ENCODE assay signal across 13 mouse cellular contexts in the genomic region with DNA sequence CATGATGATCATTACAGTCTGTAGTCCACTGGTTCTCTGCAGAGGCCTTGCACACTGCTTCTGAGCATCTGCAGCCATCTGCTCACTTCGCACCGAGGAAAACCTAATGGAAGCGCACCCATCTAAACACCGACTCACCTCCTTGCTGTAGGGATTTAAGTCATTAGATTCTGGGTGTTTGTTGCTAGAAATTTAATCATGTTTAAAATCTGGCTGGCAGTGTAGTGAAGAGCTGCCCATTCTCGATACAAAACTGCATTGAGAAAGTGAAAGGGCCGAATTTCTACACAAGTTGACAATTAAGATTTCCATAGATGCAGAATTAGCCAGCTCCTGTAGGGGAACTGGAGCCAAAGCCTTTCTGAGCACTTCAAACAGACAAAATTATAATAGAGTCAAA.
DNase-seq lines count a peak whose midpoint lies in the region; ATAC-seq and TF ChIP-seq lines count a peak whose summit lies in the region.
"Had no signal": no experiment of that assay in that cellular context is flagged by ENCODE, and none has a peak within 500 bp of the region (broad histone marks: within the 10 kb centered on the region; RNA-seq: fewer than 3 reads in every experiment).

No protein-coding gene starts in this region.

- no peaks in the 10 kb centered on the region for H3K27me3 ChIP-seq in heart, embryonic 14.5 days (ENCODE audit: control insufficient read depth, insufficient read depth, low read length)
- no peaks in the 10 kb centered on the region for H3K27me3 ChIP-seq in embryonic facial prominence, embryonic 13.5 days
- H3K27me3 ChIP-seq in hindbrain, embryonic 14.5 days (ENCODE audit: control insufficient read depth, insufficient read depth, low read length): no peaks in the 10 kb centered on the region
- H3K27me3 ChIP-seq in myocyte (ENCODE audit: control insufficient read depth, insufficient read depth, insufficient read length): no peaks in the 10 kb centered on the region

- H3K9ac ChIP-seq in heart, embryonic 14.5 days (ENCODE audit: low read length): no peak overlapping the region
- H3K9ac ChIP-seq in embryonic facial prominence, embryonic 13.5 days: no peak overlapping the region
- H3K9ac ChIP-seq in hindbrain, embryonic 14.5 days: 0 out of 2 replicates have a peak overlapping the region, but pooled peaks have one; percentile 35
- H3K9ac ChIP-seq: lung, embryonic 14.5 days had no signal

- H3K4me2 ChIP-seq in heart, embryonic 14.5 days (ENCODE audit: low read length): no peak overlapping the region
- H3K4me2 ChIP-seq in embryonic facial prominence, embryonic 13.5 days: peak overlapping the region; percentile 51
- no peak overlapping the region for H3K4me2 ChIP-seq in hindbrain, embryonic 14.5 days (replicated peaks)
- H3K4me2 ChIP-seq in myocyte (ENCODE audit: low read depth): peak overlapping the region; percentile 56

- H3K9me3 ChIP-seq in heart, embryonic 14.5 days (ENCODE audit: control insufficient read depth, low read length): no peaks in the 10 kb centered on the region
- H3K9me3 ChIP-seq in embryonic facial prominence, embryonic 13.5 days: no peaks in the 10 kb centered on the region
- H3K9me3 ChIP-seq in hindbrain, embryonic 14.5 days (ENCODE audit: control insufficient read depth, low read length): no peaks in the 10 kb centered on the region

- ATAC-seq in heart, embryonic 14.5 days (ENCODE audit: insufficient number of reproducible peaks, insufficient read depth, low FRiP score, low read depth): no peak
- no peak for ATAC-seq in embryonic facial prominence, embryonic 13.5 days (ENCODE audit: insufficient number of reproducible peaks, insufficient read depth, low FRiP score, low TSS enrichment, low read depth)
- no peak for ATAC-seq in hindbrain, embryonic 14.5 days (ENCODE audit: low FRiP score)

- H3K79me2 ChIP-seq in myocyte (ENCODE audit: control insufficient read depth, insufficient read depth): no peaks in the 10 kb centered on the region

- H3K4me1 ChIP-seq in heart, embryonic 14.5 days (ENCODE audit: control insufficient read depth in 2 of 2, insufficient read depth in 2 of 2, low read length in 2 of 2): peaks cover 2 to 24% of the 10 kb centered on the region in 2 experiments
- peaks cover 36% of the 10 kb centered on the region for H3K4me1 ChIP-seq in embryonic facial prominence, embryonic 13.5 days
- H3K4me1 ChIP-seq in hindbrain, embryonic 14.5 days (replicated peaks; ENCODE audit: control insufficient read depth, insufficient read depth, low read length): peaks cover 50% of the 10 kb centered on the region

- H3K36me3 ChIP-seq in heart, embryonic 14.5 days (ENCODE audit: control insufficient read depth, insufficient read depth, low read length): no peaks in the 10 kb centered on the region
- H3K36me3 ChIP-seq in embryonic facial prominence, embryonic 13.5 days: no peaks in the 10 kb centered on the region
- H3K36me3 ChIP-seq in hindbrain, embryonic 14.5 days (replicated peaks; ENCODE audit: control insufficient read depth, insufficient read depth): no peaks in the 10 kb centered on the region
- H3K36me3 ChIP-seq in myocyte (ENCODE audit: control insufficient read depth, insufficient read depth): no peaks in the 10 kb centered on the region

- DNase-seq in heart, postnatal 10 days: no peak
- no peak for DNase-seq in hindbrain, embryonic 14.5 days (ENCODE audit: low spot score)
- no peak for DNase-seq in thymus, postnatal 10 days (ENCODE audit: low spot score in 2 of 2)
- no peak for DNase-seq in lung, postnatal 36 days
- DNase-seq in right cerebral cortex, postnatal 25 days: no peak
- DNase-seq: cerebellum, postnatal 36 days; heart, postnatal 36 days; right cerebral cortex, adult 18-20 months; thymus, postnatal 36 days had no signal

- 89% methylated on average over 6 of the region's 6 CpGs for WGBS in heart, embryonic 14.5 days
- 56% methylated on average over 6 of the region's 6 CpGs for WGBS in embryonic facial prominence, embryonic 13.5 days
- WGBS in hindbrain, embryonic 14.5 days: 29% methylated on average over 6 of the region's 6 CpGs

- TF ChIP-seq POLR2A in myocyte (IDR thresholded peaks at IDR 0.05; ENCODE audit: insufficient read length, low read depth): no peak

- peak overlapping the region; percentile 14 to 33; a peak in 1 of 4 replicates for H3K27ac ChIP-seq in heart, embryonic 14.5 days (replicated peaks in 1 of 2; ENCODE audit: control insufficient read depth in 1 of 2, insufficient read depth in 1 of 2, low read depth in 2 of 2, low read length in 2 of 2)
- H3K27ac ChIP-seq in embryonic facial prominence, embryonic 13.5 days: peak overlapping the region; percentile 11; the same call in 1 of the 2 replicates
- H3K27ac ChIP-seq in hindbrain, embryonic 14.5 days: peak overlapping the region; percentile 66

- no peak overlapping the region for H3K4me3 ChIP-seq in heart, embryonic 14.5 days (ENCODE audit: control insufficient read depth in 1 of 2, insufficient read depth in 1 of 2, low read depth in 1 of 2, low read length in 2 of 2)
- no peak overlapping the region for H3K4me3 ChIP-seq in embryonic facial prominence, embryonic 13.5 days
- H3K4me3 ChIP-seq in hindbrain, embryonic 14.5 days (replicated peaks; ENCODE audit: low read length): no peak overlapping the region
- H3K4me3 ChIP-seq in myocyte: no peak overlapping the region

- H3ac ChIP-seq in myocyte (ENCODE audit: control insufficient read depth, insufficient read length): no peak overlapping the region

- intact Hi-C loops in heart, postnatal 10 days (cut with DNase I): no loop called here

TF ChIP-seq in myocyte, 11 proteins besides CTCF, POLR2A, EP300 and RAD21:
- TF ChIP-seq POLR2AphosphoS2 (IDR thresholded peaks at IDR 0.05; ENCODE audit: insufficient read length, low read depth) (no peak), CEBPB (IDR thresholded peaks at IDR 0.05; ENCODE audit: insufficient read depth, poor library complexity, severe bottlenecking) (no peak), REST (IDR thresholded peaks at IDR 0.05; ENCODE audit: insufficient read depth, insufficient read length) (no peak), TCF3 (IDR thresholded peaks at IDR 0.05; ENCODE audit: insufficient read length, low read depth) (no peak), MAX (IDR thresholded peaks at IDR 0.05; ENCODE audit: low read depth) (no peak), MYOD1 (IDR thresholded peaks at IDR 0.05; ENCODE audit: control insufficient read depth in 1 of 3, insufficient read length in 2 of 3, low read depth in 2 of 3) (no peak), E2F4 (IDR thresholded peaks at IDR 0.05; ENCODE audit: insufficient read depth) (no peak)
TF ChIP-seq in myocyte: peak in this region for 0.

Comparison
In these comparisons a context has a peak if more than half of its experiments do, and no peak if none do; other contexts are left out.
1. H3K27ac ChIP-seq: peak in every context shown above with its lines; median percentile 66 in hindbrain, embryonic 14.5 days; 24 in heart, embryonic 14.5 days; 11 in embryonic facial prominence, embryonic 13.5 days.
2. H3K4me2 ChIP-seq: peak in embryonic facial prominence, embryonic 13.5 days (single experiment) and myocyte (single experiment); none in heart, embryonic 14.5 days (single experiment) and hindbrain, embryonic 14.5 days (single experiment).